Mouse (Mus musculus) bone marrow, adult 2 months (tissue): ENCODE results near the gene C1ql4.

Experiments used
- CTCF ChIP-seq: fragments of 200-500 bp; IDR thresholded peaks from 2 replicates; pipeline ENCODE4 v1.5.1; 2011; ENCODE audit warnings: low read length, control low read depth; ENCODE audit not compliant: control insufficient read depth, insufficient read depth
- POLR2A ChIP-seq: fragments of 200-500 bp; IDR thresholded peaks from 2 replicates; pipeline ENCODE4 v1.6.1; 2011; ENCODE audit warnings: low read depth, mild to moderate bottlenecking, control low read depth, low read length, borderline replicate concordance; ENCODE audit not compliant: control insufficient read depth

GRCm38 (mm10) chr15:99097840-99098492, 10.3 kb upstream of the C1ql4 start:
- TF ChIP-seq CTCF (no peak), POLR2A (no peak)
